Mouse (Mus musculus): ENCODE data around the gene Sipa1l1. TPM values are rescaled to one million over a fixed set of nuclear protein-coding genes. Genes with fewer than 3 reads are reported as not detected.

Sipa1l1 gene
- polyA plus RNA-seq, 2 experiments: 2.6 to 2.7 TPM

DNA sequence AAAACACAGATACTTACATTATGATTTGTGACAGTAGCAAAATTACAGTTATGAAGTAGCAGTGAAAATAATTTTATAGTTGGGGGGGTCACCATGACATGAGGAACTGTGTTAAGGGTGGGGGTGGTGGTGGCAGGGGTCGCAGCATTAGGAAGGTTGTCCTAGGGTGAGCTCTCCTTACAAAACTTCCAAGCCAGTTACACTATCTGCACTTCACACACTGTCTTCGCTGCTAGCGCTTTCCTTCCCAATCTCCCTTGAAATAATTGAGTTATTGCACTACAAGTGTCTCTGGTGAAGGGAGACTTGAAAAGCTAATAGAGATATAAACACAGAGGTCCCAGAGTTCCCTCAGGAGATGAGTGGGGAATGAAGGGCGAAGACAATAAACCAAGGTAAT is 329.6 kb downstream of the Sipa1l1 start:
- DNase-seq (ENCODE audit: low read depth in 3 of 3, low spot score in 3 of 3) (no peak), ATAC-seq (ENCODE audit: insufficient read depth) (no peak)
- no peak overlapping the region for H3K4me3 ChIP-seq (ENCODE audit: insufficient read depth in 1 of 2, low read depth in 2 of 2, low read length in 2 of 2)
- H3K4me1 ChIP-seq (replicated peaks; ENCODE audit: control insufficient read depth in 2 of 2, insufficient read depth in 2 of 2, low read length in 1 of 2): no peaks in the 10 kb centered on the region
- H3K36me3 ChIP-seq (replicated peaks; ENCODE audit: control insufficient read depth, insufficient read depth, low read depth): no peaks in the 10 kb centered on the region
- 64% methylated on average over 4 of the region's 4 CpGs for WGBS (ENCODE audit: insufficient replicate concordance)
- H3K9ac ChIP-seq (replicated peaks): no peak overlapping the region
- no peak for TF ChIP-seq EP300 (IDR thresholded peaks at IDR 0.05; ENCODE audit: low read depth)
- TF ChIP-seq CTCF (IDR thresholded peaks at IDR 0.05; ENCODE audit: low read depth): no peak
- H3K27ac ChIP-seq: no peak overlapping the region
- H3K27me3 ChIP-seq (ENCODE audit: control insufficient read depth, insufficient read depth, low read length): no peaks in the 10 kb centered on the region
- H3K4me2 ChIP-seq (ENCODE audit: low read depth): no peak overlapping the region
- no peaks in the 10 kb centered on the region for H3K9me3 ChIP-seq (ENCODE audit: control insufficient read depth, low read length)

DNA sequence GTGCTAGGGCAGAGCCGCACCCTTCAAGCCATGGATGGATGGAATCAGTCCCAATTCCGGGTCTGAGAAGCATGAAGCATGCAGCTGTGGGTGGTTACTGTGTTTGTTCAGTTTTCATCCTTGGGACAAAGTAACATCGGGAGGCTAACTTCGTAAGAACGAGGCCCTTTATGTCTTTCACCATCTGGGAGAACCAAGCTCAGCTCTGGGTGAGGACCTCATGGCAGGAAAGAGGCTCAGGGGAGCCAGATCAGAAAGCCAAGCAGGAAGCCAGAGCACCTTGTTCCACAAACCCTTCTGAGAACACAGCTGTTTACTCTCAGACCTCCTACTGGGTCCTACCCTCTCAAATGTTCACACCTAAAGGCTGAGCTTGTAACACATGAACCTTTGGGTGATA is 330.6 kb downstream of the Sipa1l1 start:
- DNase-seq (ENCODE audit: low read depth in 3 of 3, low spot score in 3 of 3) (no peak), ATAC-seq (ENCODE audit: insufficient read depth) (no peak)
- Histone ChIP-seq H3K27me3 (ENCODE audit: control insufficient read depth, insufficient read depth, low read length) (no peaks in the 10 kb centered on the region), H3K4me3 (ENCODE audit: insufficient read depth in 1 of 2, low read depth in 2 of 2, low read length in 2 of 2) (no peak overlapping the region), H3K36me3 (replicated peaks; ENCODE audit: control insufficient read depth, insufficient read depth, low read depth) (no peaks in the 10 kb centered on the region), H3K4me1 (replicated peaks; ENCODE audit: control insufficient read depth in 2 of 2, insufficient read depth in 2 of 2, low read length in 1 of 2) (no peaks in the 10 kb centered on the region), H3K9ac (replicated peaks) (no peak overlapping the region), H3K4me2 (ENCODE audit: low read depth) (no peak overlapping the region), H3K27ac (no peak overlapping the region), H3K9me3 (ENCODE audit: control insufficient read depth, low read length) (no peaks in the 10 kb centered on the region)
- no peak for TF ChIP-seq CTCF (IDR thresholded peaks at IDR 0.05; ENCODE audit: low read depth)
- no peak for TF ChIP-seq EP300 (IDR thresholded peaks at IDR 0.05; ENCODE audit: low read depth)
- WGBS (ENCODE audit: insufficient replicate concordance): 67% methylated on average over 5 of the region's 5 CpGs
